Mouse (Mus musculus) thymus, postnatal 14 days (tissue): ENCODE data around the gene Ndufb8.

Experiments
- DNase-seq: peaks from one replicate; pipeline ENCODE4 v3.0.0; 2021

Ndufb8 gene

DNA sequence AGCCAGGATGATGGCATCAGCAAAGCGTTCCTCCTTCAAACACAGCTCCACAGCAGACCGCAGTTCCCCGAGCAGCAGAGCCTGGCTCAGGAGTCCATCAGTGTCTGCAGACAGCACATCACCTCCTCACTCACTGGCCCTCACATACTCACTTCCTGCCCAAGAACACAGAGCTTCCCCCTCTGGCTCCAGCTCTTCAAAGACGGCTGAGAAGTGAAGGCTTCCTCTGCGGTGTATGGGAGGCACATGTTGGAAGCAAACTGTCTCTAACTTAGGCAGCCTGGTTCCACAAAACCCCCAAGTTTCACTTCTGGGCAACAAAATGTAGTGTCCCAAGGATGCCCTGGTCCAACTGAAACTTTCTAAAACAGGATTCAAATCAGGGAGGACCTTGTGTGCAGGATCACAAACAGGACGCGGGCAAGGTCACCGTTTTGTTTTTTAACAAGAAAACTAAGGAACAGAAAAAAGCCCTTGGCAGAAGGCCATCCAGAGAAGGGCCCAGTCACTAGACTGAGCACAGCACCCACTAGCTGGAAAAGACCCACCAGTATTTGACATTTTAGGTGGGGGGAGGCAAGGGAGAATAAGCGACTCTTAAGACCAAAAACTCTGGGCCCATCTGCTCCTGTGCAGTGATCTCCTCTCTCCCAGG, 29.6 kb downstream of the Ndufb8 start:
- DNase-seq, result peak; percentile 63

DNA sequence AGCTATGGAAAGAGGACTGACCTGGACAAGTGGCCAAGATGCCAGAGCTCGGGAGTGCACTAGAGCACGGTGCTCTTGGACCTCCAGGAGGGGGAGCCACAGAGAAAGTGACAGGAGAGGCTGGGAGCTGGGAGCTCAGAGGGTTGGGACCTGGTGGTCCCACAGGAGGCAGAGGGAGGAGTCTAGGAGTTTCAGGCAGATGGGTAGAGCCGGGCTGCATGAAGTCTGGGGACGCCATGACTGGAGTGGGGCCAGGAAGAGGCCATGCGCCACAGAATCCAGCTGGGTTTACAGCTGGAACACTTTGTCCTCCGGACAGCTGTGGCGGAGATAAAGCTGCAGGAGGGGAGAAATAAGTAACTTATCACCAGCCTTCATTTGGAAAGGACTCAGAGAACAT, 36.1 kb downstream of the Ndufb8 start:
- peak; percentile 32 for DNase-seq

DNA sequence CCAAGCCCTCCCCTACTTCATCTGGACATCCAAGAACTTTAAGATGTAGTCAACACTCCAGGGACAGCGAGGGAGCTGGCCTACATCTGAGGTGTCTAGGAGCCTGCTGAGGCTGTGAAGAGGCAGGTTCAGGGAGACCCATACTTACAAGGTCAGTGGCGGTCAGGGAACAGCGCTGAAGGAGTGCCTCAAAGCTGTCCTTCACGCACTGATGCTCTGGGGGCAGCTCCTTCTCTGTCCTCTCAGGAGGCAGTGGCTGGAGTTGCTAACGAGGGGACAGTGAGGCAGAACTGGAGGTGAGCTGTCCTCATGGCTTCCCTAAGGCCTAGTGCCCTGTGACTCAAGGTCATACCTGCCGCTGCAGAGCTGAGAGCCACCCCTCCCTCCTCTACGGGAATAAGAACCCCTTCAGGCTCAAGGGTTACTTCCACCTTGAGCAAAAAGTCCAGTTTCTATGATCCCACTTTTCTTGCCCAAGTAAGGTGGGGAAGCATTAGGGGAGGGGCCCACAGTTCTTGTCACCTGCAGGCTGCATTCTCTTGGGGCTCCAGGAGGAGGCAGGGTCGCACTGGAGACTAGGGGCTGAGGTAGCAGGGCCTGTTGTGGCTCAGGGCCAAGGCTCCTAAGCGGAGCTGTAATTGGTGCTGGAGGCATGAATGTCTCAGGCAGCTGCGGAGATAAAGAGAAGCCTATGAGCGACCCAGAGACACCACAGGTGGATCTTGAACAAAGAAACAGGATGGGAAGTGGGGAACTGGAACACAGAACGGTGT, 37.1 kb downstream of the Ndufb8 start:
- DNase-seq, result peak; percentile 80

DNA sequence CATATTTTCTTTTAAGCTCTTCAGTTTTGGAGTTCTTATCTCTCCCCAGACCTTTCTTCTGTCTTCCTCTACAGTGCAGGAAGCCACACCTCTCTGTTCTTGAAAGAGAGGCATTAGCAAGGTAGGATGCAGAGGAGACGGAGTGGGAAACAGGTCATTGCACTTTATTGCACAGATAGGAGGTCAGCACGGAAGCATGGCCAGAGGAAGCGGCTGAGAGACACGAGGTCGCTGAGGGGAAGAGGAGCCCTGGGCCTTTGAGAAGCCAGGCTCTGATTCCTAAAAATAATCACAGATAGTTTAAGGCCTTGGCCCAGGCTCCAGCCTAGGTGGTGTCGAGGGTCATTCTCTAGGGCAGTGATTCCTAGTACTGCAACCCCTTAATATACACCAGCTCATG, 39.5 kb downstream of the Ndufb8 start:
- DNase-seq, result no peak

DNA sequence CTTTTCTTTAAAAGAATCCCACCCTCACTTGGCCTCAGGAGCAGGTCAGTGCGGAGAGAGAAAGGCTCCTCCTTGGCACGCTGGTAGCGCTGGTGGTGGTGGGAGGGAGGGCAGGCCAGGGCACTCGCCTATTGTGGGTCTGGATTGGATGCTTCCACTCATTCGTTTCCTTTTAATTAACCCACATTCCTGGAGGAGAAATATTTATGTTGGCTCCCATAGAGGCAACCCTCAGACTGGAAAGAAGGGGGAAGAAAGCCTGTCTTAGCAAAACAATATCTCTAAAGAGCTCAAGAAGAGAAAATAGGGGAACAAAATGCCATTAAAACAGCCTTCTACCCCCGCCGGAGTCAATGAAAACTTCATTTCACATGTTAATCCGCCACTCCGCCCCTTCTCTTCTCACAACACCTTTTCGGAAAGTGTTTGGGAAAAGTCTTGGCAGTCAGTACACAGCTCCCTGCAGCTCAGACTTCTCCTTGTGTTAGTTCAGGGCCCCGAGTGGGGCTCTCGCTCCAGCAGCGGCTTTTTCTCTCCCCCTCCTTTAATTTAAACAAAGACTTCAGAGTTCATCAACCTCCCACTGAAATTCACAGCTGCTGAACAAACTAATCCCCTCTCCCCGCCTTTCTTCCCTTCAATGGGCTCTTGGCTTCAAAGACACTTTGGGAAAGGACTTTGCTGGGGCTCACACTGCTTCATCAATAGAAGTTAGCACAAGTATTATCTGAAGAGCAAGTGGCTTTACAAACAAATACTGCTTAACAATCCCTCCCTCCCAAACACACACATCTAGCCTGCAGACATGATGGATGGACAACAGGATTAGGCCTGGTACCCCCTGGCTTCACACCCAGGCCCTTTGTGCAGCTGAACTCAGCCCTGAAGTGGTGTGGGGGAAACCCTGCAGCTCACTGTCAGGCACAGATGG, 40.5 kb downstream of the Ndufb8 start:
- DNase-seq, result no peak

DNA sequence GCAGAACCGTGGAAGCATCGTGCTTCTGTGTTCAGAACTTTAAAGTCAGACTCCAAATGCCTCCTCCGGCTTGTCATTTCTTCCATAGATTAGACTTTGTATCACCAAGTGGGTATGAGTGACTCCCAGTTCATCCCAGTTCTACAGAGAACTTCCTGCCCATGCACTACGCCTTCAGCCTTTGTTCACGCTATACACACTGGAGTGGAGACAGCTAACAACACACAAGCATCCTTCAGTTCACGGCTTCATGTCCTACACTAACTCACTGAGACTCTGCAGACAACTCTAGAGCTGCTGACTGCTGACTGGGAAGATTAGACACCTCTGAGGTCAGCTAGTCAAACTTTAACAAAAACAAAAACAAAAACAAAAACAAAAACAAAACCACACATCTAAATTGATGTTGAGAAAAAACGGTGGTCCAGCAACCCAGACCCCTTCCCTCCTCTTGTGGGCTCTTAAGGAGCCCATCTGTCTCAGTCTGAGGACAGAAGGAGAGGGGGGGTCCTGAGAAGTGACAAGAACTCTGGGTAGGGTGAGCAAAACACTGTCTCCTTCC, 41.2 kb downstream of the Ndufb8 start:
- peak; percentile 34 for DNase-seq

DNA sequence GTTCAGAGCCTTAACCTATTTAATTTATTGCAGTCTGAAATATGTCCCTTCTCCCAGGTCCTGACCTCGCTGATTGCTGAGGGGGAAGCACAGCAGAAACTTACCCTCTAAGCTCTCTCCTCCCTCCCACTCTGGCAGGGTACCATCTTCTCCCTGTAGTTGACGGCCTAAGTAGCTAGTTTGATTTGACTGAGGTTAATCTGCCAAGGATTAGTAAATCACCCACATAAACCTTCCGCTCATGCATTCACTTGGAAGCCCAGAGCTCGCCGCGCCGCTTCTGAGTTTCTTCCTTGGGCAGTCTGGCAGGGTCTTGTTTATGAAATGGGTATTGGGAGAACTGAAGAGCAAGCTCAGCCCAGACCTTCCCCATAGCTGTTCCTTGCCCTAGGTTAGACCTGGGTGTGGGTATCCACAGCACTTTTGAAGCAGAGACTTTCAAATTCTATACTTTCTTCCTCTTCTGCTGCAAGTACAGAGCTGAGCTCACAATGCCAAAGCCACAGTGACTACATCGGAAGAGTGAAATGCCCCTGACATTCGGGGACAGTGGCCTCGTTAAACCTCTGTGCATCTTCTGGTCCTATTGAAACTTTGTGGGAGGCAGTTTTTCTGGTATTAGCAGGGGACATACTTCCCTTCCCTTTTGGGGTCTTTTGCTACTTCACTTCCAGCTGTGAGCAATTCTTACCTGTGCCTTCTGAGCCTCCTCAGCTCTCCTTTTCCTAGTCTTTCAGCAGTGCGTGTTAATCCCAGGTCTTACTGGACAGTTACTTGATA, 42.0 kb downstream of the Ndufb8 start:
- peak; percentile 34 for DNase-seq

DNA sequence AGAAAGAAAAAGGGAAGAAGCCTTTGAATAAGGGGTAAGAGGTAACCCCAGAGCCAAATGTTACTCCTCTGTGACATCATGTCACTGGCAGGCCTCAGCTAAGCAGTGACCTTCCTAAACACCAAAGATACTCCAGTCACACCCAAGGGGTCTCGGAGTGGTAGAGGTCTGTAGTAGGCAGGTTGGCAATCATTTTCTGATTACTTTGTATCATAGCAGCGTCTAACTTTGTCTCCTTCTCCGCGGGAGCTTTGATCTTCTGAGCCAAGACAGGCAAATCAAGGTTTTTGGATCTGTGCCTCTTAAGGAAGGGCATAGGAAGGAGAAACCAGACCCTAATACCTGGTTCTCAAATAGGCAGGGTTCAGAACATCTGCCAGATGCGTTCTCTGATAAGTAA, 42.6 kb downstream of the Ndufb8 start:
- no peak for DNase-seq

DNA sequence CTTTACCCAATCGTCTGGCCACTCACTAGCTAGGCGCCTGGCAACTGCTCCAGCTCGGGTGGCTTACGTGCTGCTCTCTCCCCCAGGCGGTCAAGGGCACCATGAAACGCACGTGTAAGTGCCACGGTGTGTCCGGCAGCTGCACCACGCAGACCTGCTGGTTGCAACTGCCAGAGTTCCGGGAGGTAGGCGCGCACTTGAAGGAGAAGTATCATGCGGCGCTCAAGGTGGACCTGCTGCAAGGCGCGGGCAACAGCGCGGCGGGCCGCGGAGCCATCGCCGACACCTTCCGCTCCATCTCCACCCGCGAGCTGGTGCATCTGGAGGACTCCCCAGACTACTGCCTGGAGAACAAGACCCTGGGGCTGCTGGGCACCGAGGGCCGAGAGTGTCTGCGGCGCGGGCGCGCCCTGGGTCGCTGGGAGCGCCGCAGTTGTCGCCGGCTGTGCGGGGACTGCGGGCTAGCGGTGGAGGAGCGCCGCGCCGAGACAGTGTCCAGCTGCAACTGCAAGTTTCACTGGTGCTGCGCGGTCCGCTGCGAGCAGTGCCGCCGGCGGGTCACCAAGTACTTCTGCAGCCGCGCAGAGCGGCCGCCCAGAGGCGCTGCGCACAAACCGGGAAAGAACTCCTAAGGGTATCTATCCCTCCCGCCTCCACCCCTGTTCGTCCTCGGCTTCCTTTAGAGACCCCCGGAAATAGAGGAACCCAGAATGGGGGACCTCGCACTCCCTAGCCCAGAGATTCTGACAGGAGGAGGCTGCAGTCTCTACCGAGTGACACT, 43.6 kb downstream of the Ndufb8 start:
- peak; percentile 66 for DNase-seq

DNA sequence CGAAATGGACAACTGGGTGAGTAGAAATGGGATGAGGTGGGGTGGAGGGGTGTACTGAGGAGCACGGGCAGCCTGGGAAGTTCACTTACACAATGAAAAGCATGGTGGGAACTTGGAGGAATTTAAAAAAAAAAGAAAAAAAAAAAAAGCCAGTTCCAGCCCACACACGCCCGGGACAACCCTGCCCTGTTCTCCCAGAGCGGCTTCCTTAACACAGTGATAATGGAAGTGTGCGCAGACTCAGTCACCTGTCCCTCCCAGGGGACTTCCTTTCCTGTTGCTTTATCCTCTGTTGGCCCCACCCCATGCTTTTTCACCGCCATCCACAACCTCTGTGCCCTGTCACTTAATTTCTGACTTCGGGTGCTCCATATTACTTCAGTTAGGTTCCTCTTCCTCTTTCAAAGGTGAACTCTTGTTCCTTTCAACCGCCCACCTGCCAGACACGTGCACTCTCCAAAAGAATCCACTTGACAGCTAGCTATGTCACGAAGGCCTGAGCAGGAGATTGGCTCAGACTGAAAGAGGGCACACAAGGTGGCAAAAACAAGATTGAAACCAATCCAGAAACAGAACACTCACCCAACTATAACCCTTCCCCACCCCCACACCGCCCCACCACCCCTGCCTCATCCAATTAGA, 44.6 kb downstream of the Ndufb8 start:
- peak; percentile 57 for DNase-seq

DNA sequence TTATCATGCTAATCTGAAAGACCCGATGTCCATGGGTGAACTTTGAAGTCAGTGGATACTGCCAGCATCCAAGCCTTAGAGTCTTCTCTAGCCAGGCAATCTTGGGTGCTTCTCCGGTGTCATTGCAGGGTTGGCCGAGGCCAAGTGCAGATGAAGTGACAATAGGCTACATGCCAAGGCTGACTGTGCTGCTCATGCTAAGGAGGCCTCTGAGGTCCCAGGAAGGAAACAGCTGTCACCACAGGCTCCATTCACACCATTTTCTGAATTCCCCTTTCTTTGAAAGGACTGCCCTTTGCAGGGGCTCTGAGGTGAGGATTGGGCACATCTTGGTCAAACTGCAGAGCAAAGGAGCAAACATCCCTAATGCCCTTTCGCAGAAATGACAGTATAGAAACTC, 52.5 kb downstream of the Ndufb8 start:
- DNase-seq, result no peak

DNA sequence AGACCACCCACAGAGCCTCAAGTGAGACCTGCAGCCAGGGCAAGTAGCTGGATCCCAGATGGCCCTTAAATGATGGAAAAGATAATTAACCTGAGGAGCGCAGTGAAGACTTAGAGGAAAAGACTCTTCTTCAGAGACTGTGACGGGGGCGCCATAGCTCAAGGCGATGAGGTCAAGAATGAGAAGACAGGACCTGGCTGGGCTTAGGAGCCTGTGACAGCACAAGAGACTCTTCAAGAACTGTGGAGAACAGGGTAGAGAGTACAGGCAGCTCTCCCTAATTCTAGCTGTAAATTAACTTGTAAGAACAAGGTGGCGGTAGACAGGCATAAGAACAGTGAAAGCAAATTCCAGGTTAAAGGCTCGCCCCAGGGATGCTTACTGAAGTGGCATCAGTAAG, 53.3 kb downstream of the Ndufb8 start:
- DNase-seq, result no peak

DNA sequence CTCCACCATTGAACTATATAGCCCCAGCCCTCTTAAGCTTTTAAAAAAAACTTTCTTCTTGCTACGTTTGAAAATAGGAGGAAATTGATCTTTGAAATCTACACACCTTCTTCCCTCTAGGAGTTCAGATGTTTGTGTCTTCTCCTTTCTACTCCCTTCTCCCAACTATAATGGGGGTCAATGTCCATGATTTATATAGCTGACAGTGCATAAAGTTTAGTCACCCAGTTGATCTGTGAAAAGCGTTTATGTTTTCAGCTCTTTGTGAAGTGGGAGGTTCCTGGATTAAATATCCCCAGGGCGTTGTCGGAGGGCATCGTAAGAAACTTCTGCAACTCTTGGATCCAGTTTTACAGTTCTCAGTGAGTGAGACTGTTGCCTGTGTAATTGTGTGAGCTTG, 55.0 kb downstream of the Ndufb8 start:
- DNase-seq, result no peak

DNA sequence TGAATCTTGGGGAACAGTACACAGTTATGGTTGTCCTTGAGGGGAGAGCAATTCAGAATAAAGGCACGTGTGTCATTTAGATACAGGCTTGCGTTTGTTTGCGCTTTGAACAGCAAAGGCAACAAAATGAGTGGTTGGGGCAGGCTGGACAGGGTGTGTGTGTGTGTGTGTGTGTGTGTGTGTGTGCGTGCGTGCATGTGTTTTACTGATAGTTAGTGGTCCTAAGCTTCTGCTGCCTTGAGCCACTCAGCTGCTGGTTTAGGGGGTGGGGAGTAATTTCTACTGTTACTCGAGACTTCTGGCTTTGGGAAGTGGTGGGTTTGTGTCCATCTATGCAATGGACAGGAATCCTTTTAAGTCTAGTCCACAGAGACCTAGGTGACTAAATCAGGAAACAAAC, 56.3 kb downstream of the Ndufb8 start:
- DNase-seq, result no peak
